Mouse (Mus musculus) frontal cortex, adult (tissue): Measurements from ENCODE around the gene Tbx20.

ENCODE experiments used
- ATAC-seq: cut with Nextera tagmentation; 2 replicates; pipeline ENCODE4 v1.9.2; 2017; ENCODE audit warnings: mild to moderate bottlenecking, moderate library complexity, mixed read lengths; ENCODE audit not compliant: low TSS enrichment

Gene Tbx20

DNA sequence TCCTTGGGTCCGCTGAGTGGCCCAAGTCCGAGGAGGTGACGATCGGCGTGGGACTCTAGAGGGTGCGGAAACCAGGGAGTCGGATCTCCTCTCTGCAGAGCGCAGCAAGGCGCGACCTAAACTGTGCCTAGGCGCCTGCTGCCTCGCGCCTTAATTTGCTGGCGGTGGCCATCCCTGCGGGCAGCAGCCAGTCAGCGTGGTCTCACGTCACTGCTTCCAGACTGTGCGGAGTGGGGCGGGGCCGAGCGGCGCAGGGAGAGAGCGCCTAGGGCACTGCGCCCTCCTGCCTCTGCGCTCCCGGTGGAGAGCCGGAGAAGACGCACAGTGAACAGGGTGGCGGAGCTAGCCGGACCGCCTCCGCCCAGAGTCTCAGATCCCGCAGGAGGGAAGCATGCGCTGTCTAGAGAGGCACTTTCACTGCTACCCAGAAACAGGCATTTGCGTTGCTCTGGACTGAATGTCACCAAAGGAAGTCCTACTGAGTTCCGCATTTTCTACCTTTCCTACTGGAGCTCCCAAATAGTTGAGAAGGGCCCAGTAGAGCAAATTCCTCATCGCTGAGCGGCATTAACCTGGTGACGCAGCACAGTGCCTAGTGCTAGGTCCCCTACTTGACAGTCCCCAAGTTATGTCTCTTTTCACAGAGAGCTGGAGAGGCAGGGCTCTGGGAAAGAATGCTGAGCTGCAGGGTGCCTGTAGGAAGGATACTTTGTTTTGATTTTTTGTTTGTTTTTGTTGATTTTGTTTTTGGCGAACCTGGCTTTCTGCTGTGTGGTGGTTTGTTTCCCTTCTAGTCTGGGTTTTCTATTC lies at the start of gene Tbx20:
TSS of gene Tbx20 (minus strand) at position 144 of the 810 bp plus-strand sequence.
- no peak for ATAC-seq

DNA sequence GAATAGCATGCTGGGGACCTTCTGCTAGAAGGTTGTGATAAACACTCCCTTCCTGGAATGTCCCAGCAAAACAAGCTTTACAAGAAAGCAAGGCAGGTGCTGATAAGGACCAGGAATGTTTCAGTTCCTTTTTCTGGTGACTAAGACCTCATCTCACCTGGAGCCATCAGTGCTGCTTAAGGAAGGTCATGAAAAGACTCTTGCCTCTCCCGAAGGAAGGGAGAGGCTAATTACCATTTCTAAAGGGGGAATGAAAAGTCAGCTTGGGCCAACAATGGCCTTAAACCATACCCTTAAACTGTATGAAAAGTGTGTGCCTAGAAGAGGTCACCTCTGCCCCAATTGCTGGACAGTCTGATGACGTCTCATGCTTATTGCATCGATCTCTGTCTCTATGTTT lies 44.4 kb upstream of the Tbx20 start:
- no peak for ATAC-seq

DNA sequence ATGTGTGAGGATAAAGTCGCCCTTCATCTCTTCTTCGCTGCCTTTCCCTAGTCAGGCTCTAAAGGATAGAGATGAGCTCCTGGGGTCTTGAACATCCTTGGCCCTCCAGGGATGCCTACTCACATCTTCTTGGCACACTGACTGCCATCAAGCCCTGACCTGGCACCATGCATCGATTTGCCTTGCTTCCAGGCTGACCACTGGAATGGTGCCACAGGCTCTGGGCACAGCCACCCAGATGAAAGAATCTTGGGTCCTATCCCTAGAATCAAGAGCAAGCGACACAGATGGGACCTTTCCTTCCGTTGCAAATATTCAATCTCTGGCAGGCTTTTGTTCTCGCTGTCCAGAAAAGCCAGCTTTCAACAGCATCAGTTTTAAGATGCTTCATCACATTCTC lies 38.4 kb upstream of the Tbx20 start:
- no peak for ATAC-seq

DNA sequence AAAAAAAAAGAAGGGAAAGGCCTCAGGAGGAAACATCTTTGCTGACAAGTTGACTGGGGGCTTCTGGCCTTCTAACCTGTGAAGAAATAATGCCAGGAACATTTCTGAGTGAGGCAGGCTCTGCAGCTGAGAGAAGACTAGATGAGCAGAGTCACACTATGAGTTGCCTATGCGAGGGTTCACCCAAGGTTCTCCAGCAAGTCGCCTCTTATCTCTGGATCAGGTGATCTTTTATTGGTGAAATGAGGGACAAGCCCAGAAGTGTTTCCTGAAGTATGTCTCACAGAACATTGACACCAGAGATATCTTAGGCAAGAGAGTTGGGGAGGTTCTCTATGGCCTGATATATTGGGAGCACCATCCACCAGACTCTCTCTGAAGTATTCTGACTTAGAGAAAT lies 18.0 kb upstream of the Tbx20 start:
- no peak for ATAC-seq

DNA sequence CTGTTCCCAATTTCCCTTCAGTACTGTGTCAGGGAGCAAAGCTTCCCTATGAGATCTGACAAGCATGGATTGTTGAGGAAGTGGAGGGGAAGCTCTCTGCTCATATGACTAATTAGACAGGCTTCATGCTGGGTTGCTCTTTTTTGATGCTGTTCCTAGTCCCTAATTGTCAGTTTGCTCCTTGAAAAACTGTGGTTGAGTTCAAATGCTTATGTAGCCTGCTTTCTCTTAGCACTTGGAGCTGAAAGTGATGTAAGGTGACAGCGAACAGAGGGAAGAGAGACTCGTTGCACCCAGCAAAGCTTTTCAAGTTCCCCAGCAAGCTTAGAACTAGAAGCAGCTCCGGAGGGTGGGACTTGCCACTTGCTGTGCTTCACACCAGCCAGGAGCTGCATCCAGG lies 15.3 kb upstream of the Tbx20 start:
- ATAC-seq: no peak

DNA sequence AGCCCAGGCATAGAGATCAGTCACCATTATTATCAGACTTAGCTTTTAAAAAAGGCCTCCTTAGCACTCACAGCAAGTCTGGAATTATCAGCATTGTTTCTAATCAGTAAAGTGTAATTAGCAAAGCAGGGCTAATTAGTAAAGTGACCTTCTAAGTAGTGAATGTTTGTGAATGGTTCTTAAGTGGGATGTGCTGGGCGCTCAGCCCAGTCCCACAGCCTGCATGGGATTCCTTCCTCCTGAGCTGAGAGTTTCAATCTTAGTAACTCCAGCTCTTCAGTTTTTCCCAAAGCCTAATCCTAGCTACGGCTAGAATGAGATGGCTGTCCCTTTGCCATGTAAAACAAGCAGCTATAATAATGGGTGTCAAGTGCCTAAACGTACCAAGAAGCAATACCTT lies 8.2 kb upstream of the Tbx20 start:
- no peak for ATAC-seq

DNA sequence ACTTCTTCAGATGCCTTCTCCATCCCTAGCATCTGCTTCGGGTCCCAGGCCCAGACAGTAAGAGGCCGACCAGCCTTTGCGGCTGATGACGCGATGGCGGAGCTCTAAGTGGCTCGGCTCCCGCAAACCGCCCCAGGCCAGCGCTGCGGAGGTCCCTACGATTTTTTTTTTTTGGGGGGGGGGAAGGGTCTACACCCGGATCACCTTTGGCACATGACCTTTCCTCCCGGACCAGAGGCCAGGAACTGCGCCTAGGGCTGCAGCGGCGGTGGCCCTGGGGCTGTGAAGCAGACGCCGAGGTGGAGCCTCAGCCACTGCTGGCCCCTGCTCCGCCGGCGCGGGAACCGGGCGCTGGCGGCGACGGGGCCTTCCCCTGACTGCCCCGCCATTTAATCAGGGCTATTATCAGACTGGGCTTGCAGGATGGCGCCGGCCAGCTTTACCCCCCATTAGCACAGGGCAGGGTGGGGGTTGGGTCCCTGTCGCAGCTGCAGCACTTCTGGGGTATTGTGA lies 6.9 kb upstream of the Tbx20 start:
- no peak for ATAC-seq

DNA sequence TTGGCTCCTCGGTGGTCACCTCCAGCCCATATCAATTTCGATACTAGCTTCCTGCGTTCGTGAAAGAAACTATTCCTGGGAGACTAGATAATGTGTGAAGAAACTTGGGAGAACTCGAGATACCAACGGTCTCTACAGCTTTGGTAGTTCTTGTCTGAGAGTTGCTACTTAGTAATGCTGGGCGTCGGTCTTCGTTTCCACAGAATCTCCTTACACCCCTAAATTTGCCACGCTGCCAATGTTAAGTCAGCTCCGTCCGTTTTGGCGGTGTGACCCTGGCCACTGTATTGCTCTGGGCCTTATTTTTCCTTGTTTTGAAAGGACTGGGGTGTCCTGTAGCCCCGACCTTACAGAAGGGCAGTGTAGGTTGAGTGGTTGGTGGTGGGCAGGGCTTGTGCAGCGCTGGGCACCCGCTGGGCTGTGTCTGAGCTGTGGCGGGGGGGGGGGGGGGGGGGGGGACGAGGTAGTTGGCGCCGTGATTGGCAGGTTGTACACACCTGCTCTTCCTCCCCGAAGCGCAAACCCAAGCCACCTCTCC lies 6.4 kb upstream of the Tbx20 start:
- no peak for ATAC-seq

DNA sequence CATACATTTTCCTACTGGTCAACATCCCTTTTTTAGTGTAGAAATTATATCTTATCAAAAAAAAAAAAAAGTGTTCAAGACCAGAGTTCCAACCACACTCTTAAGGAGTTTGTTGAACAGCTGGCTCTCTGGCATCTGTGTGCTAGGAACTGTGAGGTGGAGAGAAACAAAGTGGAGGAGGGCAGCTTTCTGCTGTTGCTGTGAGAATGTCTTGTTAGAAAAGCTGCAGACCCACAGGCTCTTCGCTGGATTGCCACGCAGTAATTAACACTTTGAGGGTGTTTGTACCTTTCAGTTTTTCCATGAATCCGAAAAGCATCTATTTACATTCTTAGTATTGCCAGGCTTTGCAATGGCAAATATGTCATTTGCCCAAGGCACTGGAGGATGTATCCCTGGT lies 5.9 kb upstream of the Tbx20 start:
- ATAC-seq: no peak

DNA sequence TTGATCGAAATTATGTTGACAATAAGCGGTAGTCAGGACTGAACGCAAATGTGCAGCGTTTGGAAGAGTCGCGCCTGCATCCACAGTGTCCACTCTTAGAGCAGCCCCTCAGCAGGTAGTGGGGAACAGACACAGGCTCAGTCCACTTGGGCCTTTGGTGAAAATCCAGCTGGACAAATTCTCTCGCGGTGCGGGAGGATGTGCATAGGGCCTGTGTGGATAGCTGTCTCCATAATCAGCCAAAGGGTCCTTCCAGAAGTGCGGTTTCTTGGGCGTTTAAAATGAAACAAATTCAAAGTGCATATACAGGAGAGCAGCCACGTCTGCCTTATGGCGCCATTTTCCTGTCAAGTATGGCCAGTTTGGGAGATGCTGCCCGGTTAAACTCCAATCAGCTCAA lies 4.5 kb upstream of the Tbx20 start:
- no peak for ATAC-seq

DNA sequence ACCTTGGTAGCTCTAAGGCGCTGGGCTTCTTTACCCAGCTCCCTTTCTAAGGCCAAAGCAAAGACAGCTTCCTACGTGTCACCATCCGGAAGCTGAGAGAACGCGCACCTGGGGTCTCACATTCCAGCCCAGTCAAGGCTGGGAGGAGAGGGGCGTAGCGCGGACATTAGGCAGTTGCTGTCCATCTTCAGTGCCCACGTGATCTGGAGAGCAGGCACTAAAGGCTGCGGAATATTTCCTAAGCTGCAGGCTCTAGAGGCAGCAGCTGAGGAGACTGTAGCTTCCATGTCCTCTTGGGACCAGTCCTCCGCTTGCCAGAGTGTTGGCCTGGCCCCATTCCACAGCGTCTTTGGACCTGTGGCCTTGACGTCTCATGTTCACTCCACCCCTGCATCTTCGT lies 3.9 kb upstream of the Tbx20 start:
- ATAC-seq: no peak

DNA sequence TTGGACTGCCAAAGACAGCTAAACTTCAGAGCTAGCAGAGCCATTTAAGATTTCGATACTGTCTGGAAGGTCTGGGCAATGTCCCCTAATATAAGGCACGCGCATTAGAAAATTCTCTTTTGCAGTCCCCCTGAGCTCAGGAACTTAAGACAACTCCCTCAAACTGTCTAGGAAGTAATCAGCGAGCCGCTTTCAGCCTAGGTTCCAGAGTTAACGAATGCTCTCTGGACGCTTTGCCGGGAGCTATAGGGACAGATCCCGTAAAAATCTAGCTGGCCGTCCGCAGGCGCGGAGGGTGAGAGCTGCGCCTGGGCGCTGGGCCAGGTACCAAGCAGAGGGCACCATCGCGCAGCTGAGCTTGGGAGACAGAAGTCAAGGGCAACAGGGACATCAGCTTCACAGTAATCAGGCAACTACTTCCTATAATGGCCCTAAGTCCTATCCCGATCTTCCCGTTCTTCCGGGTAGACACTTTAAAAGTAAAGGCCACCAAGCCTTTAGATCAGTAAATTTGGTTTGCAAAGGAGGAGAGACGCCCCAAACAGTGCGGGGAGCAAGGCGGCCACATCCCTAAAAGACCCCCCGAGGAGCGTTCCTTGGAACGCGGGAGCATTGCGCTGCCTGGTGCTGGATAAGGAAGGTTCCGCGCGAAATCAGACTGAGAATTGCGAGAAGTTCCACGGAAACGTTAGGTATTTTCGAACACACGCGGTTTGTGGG lies 3.2 kb upstream of the Tbx20 start:
- no peak for ATAC-seq

DNA sequence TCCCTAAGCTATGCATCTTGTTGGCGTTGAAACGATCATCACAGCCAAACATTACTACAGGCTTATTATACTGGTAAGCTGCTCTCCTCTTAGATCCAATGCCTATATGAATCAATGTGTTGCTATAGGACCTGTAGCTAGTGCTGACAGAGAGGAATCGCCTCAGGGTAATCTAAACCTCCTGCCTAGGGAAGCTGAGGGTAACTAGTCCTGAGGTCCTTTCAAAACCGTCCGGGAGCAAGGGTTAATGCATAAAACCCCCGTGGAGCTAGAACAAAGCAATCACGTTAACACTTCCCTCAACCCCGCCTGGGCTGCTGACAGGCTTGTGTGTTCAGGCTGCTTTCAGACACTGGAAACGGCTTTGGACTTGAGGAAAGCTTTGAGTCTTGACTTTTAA lies 2.4 kb upstream of the Tbx20 start:
- ATAC-seq: no peak

DNA sequence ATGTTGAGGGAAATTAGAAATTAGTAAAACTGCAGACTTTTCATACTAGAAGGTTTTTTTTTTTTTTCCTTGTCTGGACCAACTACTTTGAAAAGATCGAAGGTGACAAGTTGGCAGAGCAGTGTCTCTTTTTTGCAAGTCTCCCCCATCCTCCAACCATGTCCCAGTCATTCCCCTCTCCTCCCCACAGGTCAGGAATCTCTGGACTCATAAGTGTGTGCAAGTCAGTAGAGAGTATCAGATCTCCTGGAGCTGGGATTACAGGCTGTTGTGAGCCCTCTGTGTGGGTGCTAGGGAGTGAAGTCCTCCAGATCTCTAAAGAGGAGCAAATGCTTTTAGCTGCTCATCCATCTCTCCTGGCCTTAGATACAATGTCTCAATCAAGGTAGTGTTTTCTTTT lies 1.5 kb upstream of the Tbx20 start:
- ATAC-seq: no peak

DNA sequence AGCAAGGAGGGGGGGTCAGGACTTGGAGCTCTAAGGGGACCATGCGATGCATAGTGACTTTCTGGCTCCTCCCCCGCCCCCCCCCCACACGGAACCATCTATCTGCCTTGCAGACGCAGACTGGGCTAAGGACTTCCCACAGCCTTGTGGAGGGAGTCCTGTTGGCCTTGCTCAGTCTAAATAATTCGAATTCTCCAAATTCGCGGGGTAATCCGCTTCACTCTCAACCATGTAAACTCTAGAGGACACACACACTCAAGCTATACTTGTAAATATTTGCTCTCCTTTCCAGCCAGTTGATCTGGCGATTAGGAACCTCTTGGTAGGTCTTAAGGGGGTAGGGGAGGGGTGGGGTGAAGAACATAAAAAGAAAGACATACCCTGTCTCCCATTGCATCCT lies 898 bp upstream of the Tbx20 start:
- ATAC-seq: no peak

DNA sequence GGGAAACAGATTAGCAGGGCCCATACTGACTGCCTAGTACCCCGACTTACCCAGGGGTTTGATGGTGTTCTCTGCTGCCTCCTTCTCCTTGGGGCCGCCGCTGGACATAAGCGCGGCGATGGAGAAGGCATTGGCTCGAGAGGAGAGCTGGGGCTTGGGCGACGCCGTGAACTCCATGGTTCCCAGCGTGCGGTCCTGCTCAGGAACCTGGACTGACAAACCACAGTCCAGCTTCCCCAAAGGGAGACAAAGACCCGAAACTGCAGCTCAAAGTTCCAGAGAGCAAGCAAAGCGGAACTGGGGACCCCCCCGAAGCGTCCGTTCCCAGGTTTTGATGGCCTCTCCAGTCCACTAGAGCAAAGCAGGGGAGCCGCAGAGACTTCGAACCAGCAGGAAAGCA lies 434 bp downstream of the Tbx20 start:
- no peak for ATAC-seq

DNA sequence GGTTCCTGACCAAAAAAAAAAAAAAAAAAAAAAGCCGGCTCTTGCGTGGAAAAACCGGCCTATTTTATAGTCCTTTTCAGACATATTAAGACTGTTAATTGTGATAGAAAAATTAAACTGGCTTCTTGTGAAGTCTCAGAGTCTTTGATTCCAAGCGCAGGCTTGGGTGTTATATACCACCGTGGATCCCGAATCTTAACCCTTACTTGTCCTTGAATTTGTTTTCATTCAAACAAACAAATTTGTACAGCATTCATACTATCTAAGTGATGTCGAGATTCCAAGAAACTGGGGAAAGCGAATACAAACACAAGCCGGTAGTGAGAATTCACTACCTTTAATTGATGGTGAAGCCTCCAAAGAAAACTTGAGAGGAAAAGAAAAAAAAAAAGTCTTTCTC lies 932 bp downstream of the Tbx20 start:
- no peak for ATAC-seq

DNA sequence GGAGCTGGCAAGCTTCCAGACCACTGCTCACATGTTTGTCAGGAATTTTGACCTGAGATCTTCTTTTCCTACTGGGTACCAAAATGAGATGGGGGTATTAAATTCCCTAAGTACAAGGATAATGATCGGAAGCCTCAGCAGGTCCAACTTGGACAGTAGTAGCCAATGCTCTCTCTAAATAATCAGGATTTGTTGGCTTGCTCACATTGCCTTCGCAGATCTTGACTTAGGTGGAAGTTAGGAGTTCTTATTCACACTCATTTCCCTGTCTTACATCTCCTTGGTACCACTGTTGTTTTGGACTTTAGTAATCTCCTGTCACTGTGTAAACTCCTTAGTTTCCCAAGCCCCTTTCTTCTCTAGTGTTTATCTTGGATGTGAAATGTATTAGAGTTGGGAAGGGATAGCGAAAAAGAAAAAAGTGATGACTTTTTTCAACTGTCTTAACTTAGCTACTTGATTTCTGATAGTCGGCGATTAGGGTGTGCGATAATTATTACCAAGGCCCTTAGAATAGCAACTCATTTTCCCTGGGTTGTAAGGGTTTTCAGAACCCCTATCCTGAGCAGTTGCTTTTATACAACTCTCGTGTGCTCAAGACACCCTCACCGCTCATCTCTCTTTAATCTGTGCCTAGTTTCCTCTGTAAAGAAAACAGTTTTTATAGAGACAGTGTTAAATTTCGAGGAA lies 1.5 kb downstream of the Tbx20 start:
- ATAC-seq: no peak

DNA sequence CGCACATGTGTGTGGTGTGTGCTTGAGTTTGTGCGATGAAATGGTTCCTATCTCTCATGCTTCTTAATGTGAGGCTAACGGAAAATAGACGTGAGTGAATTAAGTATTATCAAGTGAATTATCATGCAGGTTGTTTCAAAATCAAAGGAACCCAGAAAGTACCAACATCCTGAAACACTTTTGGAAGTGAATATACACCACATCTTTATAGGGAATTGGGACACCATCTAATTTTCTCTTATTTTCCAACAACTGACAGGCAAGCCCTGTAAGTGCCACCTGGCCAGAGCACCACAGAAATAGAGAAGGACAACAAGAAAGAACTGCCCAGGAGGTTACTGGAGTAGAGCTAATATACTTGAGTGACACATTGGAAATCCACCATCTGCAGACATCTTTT lies 2.4 kb downstream of the Tbx20 start:
- no peak for ATAC-seq

DNA sequence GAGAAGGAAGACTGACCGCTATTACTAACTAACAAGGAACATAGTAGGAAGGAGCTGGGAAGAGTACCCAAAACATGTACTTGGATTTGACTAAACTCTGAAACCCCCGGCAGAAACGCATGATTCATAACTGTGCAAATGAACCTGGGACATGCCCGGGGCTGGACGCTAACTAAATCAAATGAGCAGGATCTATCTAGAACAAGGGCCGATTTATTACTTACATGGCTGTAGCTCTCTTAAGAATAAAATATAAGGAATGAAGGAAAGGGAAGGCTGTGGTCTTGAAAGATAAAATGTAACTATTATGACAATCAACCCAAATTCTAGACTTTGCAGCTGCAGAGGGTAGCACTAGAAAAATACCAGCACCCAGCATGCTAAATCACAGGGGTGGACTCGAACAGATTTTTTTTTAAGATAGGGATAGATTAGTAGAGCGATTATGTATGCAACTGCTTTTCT lies 3.1 kb downstream of the Tbx20 start:
- ATAC-seq: no peak

DNA sequence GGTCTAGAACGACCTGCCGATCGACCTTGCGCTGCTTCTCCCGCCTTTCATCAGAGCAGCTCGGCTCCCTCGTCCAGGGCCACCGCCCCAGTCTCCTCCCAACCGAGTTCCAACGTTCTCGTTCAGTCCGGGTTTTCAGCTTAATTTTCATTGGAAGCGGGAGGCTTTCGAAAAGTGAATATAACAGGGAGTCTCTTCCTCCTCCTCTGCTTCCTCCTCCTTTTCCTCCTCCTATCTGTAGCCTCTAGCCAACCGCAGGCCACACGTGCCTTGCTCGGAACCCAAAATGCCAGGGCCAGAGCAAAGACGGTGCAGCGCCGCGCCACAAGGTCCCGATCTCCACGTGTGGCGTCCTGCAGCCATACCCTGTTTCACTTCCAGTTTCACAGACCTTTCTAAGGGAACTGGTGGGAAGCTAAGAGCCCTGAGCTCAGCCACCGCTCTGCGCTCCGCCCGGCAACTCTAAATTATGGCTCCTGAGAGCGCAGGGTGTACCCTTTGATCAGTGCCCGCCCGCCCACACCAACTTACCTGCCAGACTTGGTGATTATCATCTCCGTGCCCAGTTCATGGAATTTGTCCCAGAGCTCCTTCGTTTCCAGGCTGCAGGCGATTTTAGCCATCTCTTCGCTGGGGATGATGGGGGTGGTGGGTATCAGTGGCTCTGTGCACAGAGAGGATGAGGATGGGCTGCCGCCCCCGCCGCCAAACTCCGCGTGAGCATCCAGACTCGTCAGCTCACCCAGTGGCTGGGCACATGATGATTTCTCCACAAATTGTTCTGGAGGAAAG lies 3.8 kb downstream of the Tbx20 start:
- ATAC-seq: no peak

DNA sequence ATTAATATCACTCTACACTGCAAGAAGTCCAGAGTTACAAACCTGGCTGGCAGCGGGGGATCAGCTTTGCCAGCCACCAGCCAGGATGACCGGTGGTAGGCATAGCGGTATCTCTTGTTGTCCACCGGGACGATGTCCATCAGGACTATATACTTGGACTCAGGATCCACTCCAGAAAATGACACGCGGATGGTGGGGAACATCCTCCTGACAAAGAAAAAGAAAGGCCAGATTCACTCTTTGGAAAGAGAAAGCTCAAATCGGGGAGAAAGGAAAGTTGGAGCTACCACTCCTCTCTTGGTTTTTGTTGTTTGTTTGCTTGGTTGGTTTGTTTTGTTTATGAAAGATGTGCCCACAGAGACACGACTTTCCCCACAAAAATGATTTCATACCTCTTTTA lies 4.5 kb downstream of the Tbx20 start:
- ATAC-seq: no peak
